Mouse (Mus musculus): ENCODE results near the gene Gm21586. TPM values are rescaled to one million over a fixed set of nuclear protein-coding genes. Genes with fewer than 3 reads are reported as not detected.
"Not testable (repeated sequence)": the region's sequence is repeated elsewhere in the genome, so short reads cannot be mapped to it uniquely, and the experiment has no call there.

The Gm21586 gene
- not detected in 2 replicates for polyA plus RNA-seq (2015; fragmentation: Nextera tagmentation; extraction: Ambion mirVana)

DNA sequence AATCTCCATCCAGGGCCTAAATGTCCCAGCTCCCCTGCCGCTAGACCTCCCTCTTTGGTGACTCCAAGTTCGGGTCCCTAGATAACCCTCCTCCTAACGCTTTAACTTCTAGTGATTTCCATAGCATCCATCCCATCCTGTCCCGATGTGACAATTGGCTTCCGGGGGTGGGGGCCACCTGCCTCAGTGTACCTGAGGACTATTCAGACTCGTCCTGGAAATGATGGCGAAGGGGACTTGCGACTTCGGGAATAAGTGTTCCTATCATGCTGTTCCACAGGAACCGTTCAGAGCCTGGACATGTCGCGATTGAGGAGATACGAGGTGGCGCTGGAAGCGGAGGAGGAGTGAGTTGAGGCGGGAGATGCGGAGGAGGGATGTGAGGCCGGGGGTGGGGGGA is at the start of gene Gm21586:
Gene Gm21586 (plus strand): TSS at position 301 of the 400 bp plus-strand sequence.
- not testable (repeated sequence) for H3K36me3 ChIP-seq; H3K4me1 ChIP-seq (replicated peaks); H3K27me3 ChIP-seq; H3K4me3 ChIP-seq; H3K9ac ChIP-seq; H3K27ac ChIP-seq (replicated peaks); H3K9me3 ChIP-seq; ATAC-seq (ENCODE audit: low FRiP score, low read depth); H3K4me2 ChIP-seq
- no CpG with 5 or more reads among the region's 18 CpGs for WGBS

DNA sequence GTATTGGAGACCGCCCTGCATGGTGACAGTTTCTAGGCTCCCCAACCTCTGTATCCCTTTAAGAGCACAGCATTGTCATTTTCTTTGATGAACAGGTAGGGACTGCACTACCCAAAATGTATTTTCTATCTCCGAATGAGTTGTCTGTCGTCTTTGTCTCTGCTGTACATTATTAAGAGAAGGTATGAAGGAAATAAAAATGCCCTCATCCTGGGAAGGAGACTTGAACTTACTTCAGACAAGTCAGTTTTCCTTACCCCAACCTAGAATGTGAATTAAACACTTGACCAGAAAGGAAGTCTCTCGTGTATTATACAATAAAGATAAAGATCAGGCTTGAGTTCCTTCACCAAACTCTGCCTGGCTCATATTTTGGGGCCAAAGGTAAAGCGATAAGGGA is 27.3 kb downstream of the Gm21586 start, which contains the start of gene Gm2163:
Gene Gm2163 (plus strand): TSS at position 301 of the 400 bp plus-strand sequence.
- no CpG with 5 or more reads among the region's 5 CpGs for WGBS
- not testable (repeated sequence) for H3K9ac ChIP-seq

More for the DNA sequence above, 27.3 kb downstream of the Gm21586 start, which contains the start of gene Gm2163:
- H3K36me3 ChIP-seq; H3K9me3 ChIP-seq; H3K4me3 ChIP-seq; H3K4me1 ChIP-seq (replicated peaks); H3K27ac ChIP-seq (replicated peaks); H3K27me3 ChIP-seq; H3K4me2 ChIP-seq; ATAC-seq (ENCODE audit: low FRiP score, low read depth): not testable (repeated sequence)

Other genes with a start within 250 kb of the Gm21586 start
- gene Gm10600, start 198.7 kb upstream of the Gm21586 start, polyA plus RNA-seq (2015; fragmentation: Nextera tagmentation; extraction: Ambion mirVana): not detected in 2 replicates
- not detected in 2 replicates for gene Ccl21b, start 183.6 kb upstream of the Gm21586 start, polyA plus RNA-seq (2015; fragmentation: Nextera tagmentation; extraction: Ambion mirVana)
- gene Gm21953, start 145.1 kb upstream of the Gm21586 start, polyA plus RNA-seq (2015; fragmentation: Nextera tagmentation; extraction: Ambion mirVana): not detected in 2 replicates
- gene Fam205a3, start 121.0 kb upstream of the Gm21586 start, polyA plus RNA-seq (2015; fragmentation: Nextera tagmentation; extraction: Ambion mirVana): not detected in 2 replicates
- gene Gm2163, start 27.4 kb downstream of the Gm21586 start, polyA plus RNA-seq (2015; fragmentation: Nextera tagmentation; extraction: Ambion mirVana): 0.20 TPM in 1 of 2 replicates, not detected in the other
- gene Fam205a2, start 88.8 kb downstream of the Gm21586 start, polyA plus RNA-seq (2015; fragmentation: Nextera tagmentation; extraction: Ambion mirVana): not detected in 2 replicates
- gene Gm10591, start 172.8 kb downstream of the Gm21586 start, polyA plus RNA-seq (2015; fragmentation: Nextera tagmentation; extraction: Ambion mirVana): not detected in 2 replicates
- gene Gm2564, start 190.3 kb downstream of the Gm21586 start, polyA plus RNA-seq (2015; fragmentation: Nextera tagmentation; extraction: Ambion mirVana): not detected in 2 replicates
- gene Ccl27b, start 215.9 kb downstream of the Gm21586 start, polyA plus RNA-seq (2015; fragmentation: Nextera tagmentation; extraction: Ambion mirVana): not detected in 2 replicates
- not detected in 2 replicates for gene Il11ra2, start 222.5 kb downstream of the Gm21586 start, polyA plus RNA-seq (2015; fragmentation: Nextera tagmentation; extraction: Ambion mirVana)

Data from hindbrain, embryonic 15.5 days (tissue).